Mouse (Mus musculus): ENCODE results near the gene Adnp. TPM values are rescaled to one million over a fixed set of nuclear protein-coding genes. Genes with fewer than 3 reads are reported as not detected.

Adnp gene
- polyA plus RNA-seq, 2 experiments = 0.51 to 7.5 TPM

DNA sequence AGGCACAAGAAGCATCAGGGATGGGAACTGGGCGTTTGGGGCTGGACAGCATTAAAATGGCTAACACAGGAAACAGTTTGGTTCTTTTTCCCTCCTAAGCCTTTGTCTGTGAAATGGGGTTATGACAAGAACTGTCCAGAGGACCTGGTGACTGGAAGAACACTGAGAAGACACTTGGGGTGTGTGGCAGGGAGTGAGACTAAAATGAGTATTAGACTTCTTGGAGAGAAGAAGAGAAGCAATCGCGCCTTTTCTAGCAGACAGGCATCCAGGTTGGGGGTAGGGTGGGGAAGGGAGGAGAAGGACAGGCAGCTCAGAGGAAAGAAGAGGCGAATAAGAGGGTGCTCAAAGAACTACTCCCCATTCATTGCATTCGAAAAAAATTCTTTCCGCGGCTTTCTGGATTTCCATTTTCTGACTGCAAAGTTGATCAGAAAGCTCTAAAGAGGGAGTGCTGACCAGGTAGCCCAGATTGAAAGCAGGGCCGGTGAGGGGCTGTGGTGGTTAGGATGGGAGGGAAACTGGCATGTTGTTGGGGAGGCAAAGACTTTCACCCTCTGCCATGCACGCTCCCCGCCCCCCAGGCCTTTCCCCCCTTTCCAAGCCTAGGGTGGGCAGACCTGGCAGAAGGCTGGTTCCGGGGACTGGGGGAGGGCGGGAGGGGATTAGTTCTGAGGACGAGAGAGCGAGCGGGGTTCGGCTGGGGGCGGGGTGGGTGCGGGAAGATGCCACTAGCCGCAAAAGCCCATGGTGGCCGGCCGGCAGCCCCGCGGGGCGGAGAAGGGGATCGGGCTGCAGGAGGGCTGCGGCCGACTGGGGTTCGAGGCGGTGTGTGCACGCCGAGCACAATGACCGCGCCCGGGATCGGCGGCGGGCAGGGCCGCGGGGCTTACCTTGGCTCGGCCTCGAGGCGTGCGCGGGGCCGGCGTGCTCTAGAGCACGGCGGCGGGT lies 956 bp downstream of the Adnp start:
- H3K27me3 ChIP-seq (ENCODE audit: control insufficient read depth, insufficient read depth, low read length) = no peaks in the 10 kb centered on the region
- no peaks in the 10 kb centered on the region for H3K9me3 ChIP-seq (ENCODE audit: control insufficient read depth, low read length)
- ATAC-seq (ENCODE audit: insufficient read depth) = no peak; the same call in 1 of the 2 replicates
- no peak for TF ChIP-seq CTCF (IDR thresholded peaks at IDR 0.05; ENCODE audit: low read depth)
- TF ChIP-seq EP300 (IDR thresholded peaks at IDR 0.05; ENCODE audit: low read depth) = no peak
- H3K36me3 ChIP-seq (replicated peaks; ENCODE audit: control insufficient read depth, insufficient read depth, low read depth) = peaks cover 28% of the 10 kb centered on the region
- DNase-seq (ENCODE audit: low read depth in 3 of 3, low spot score in 3 of 3) = no peak
- H3K4me2 ChIP-seq (ENCODE audit: low read depth) = peak overlapping the region; percentile 93
- peaks cover 7 to 25% of the 10 kb centered on the region in 2 experiments for H3K4me1 ChIP-seq (replicated peaks; ENCODE audit: control insufficient read depth in 2 of 2, insufficient read depth in 2 of 2, low read length in 1 of 2)
- under 1% methylated on average over 47 of the region's 49 CpGs for WGBS (ENCODE audit: insufficient replicate concordance)
- H3K4me3 ChIP-seq (ENCODE audit: insufficient read depth in 1 of 2, low read depth in 2 of 2, low read length in 2 of 2) = peak overlapping the region; percentile 77 to 98
- H3K27ac ChIP-seq = peak overlapping the region; percentile 84
- H3K9ac ChIP-seq (replicated peaks) = peak overlapping the region; percentile 96

DNA sequence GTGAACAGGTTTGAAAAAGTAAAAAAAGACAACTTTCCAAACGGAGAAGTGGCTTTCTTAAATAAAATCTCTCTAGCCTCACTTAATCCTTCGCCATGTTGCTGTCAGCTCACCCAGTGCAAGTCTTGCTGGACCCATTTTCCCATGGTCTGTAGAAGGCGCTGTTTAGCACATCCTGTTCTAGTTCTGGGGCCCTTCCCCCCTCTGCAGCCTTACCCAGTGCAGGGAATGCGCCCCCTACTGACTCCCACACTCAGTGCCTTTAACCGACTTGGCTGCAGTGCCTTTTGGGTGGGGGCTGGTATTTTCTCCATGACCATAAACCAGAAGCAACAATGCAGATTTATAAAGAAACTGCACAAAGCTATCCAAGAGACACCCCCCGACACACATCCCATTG lies 1.6 kb downstream of the Adnp start:
- Histone ChIP-seq H3K36me3 (replicated peaks; ENCODE audit: control insufficient read depth, insufficient read depth, low read depth) (peaks cover 21% of the 10 kb centered on the region), H3K4me1 (replicated peaks; ENCODE audit: control insufficient read depth in 2 of 2, insufficient read depth in 2 of 2, low read length in 1 of 2) (peaks cover 7 to 30% of the 10 kb centered on the region in 2 experiments), H3K4me2 (ENCODE audit: low read depth) (peak overlapping the region; percentile 93), H3K4me3 (ENCODE audit: insufficient read depth in 1 of 2, low read depth in 2 of 2, low read length in 2 of 2) (peak overlapping the region; percentile 77 to 98), H3K27ac (peak overlapping the region; percentile 84), H3K27me3 (ENCODE audit: control insufficient read depth, insufficient read depth, low read length) (no peaks in the 10 kb centered on the region), H3K9me3 (ENCODE audit: control insufficient read depth, low read length) (no peaks in the 10 kb centered on the region), H3K9ac (replicated peaks) (peak overlapping the region; percentile 96)
- peak; percentile 55 for ATAC-seq (ENCODE audit: insufficient read depth)
- DNase-seq (ENCODE audit: low read depth in 3 of 3, low spot score in 3 of 3) = peak; percentile 81 to 88 (median 87)
- 3% methylated on average over 6 of the region's 6 CpGs for WGBS (ENCODE audit: insufficient replicate concordance)
- TF ChIP-seq EP300 (IDR thresholded peaks at IDR 0.05; ENCODE audit: low read depth) (no peak), CTCF (IDR thresholded peaks at IDR 0.05; ENCODE audit: low read depth) (peak; percentile 99)

GRCm38 (mm10) chr2:168204476-168204999 lies 2.4 kb downstream of the Adnp start:
- Histone ChIP-seq H3K27me3 (ENCODE audit: control insufficient read depth, insufficient read depth, low read length) (no peaks in the 10 kb centered on the region), H3K4me2 (ENCODE audit: low read depth) (peak overlapping the region; percentile 93), H3K4me1 (replicated peaks; ENCODE audit: control insufficient read depth in 2 of 2, insufficient read depth in 2 of 2, low read length in 1 of 2) (peaks cover 7 to 32% of the 10 kb centered on the region in 2 experiments), H3K9me3 (ENCODE audit: control insufficient read depth, low read length) (no peaks in the 10 kb centered on the region), H3K27ac (no peak overlapping the region), H3K4me3 (ENCODE audit: insufficient read depth in 1 of 2, low read depth in 2 of 2, low read length in 2 of 2) (peak overlapping the region; percentile 77 to 98; a peak in 3 of 4 replicates), H3K9ac (replicated peaks) (no peak overlapping the region), H3K36me3 (replicated peaks; ENCODE audit: control insufficient read depth, insufficient read depth, low read depth) (peaks cover 18% of the 10 kb centered on the region)
- no peak for ATAC-seq (ENCODE audit: insufficient read depth)
- WGBS (ENCODE audit: insufficient replicate concordance) = 79% methylated on average over 8 of the region's 8 CpGs
- no peak for DNase-seq (ENCODE audit: low read depth in 3 of 3, low spot score in 3 of 3)
- TF ChIP-seq CTCF (IDR thresholded peaks at IDR 0.05; ENCODE audit: low read depth) (0 out of 2 replicates have a peak, but pooled peaks have one; percentile 12), EP300 (IDR thresholded peaks at IDR 0.05; ENCODE audit: low read depth) (no peak)

- Histone ChIP-seq H3K4me1 (replicated peaks; ENCODE audit: control insufficient read depth in 2 of 2, insufficient read depth in 2 of 2, low read length in 1 of 2) (peaks cover 7 to 34% of the 10 kb centered on the region in 2 experiments), H3K4me3 (ENCODE audit: insufficient read depth in 1 of 2, low read depth in 2 of 2, low read length in 2 of 2) (no peak overlapping the region), H3K4me2 (ENCODE audit: low read depth) (no peak overlapping the region), H3K9ac (replicated peaks) (no peak overlapping the region), H3K27ac (no peak overlapping the region), H3K36me3 (replicated peaks; ENCODE audit: control insufficient read depth, insufficient read depth, low read depth) (peaks cover 38% of the 10 kb centered on the region), H3K9me3 (ENCODE audit: control insufficient read depth, low read length) (no peaks in the 10 kb centered on the region), H3K27me3 (ENCODE audit: control insufficient read depth, insufficient read depth, low read length) (no peaks in the 10 kb centered on the region)
- ATAC-seq (ENCODE audit: insufficient read depth) (no peak), DNase-seq (ENCODE audit: low read depth in 3 of 3, low spot score in 3 of 3) (peak in 1 of 3 experiments; percentile 13)
- no peak for TF ChIP-seq EP300 (IDR thresholded peaks at IDR 0.05; ENCODE audit: low read depth)
- no peak for TF ChIP-seq CTCF (IDR thresholded peaks at IDR 0.05; ENCODE audit: low read depth)
- WGBS (ENCODE audit: insufficient replicate concordance) = 58% methylated on average over 4 of the region's 5 CpGs
Measured at GRCm38 (mm10) chr2:168200014-168200691, 6.8 kb downstream of the Adnp start.
